Mouse (Mus musculus): ENCODE data around the gene Plekhh3.

Plekhh3 gene

DNA sequence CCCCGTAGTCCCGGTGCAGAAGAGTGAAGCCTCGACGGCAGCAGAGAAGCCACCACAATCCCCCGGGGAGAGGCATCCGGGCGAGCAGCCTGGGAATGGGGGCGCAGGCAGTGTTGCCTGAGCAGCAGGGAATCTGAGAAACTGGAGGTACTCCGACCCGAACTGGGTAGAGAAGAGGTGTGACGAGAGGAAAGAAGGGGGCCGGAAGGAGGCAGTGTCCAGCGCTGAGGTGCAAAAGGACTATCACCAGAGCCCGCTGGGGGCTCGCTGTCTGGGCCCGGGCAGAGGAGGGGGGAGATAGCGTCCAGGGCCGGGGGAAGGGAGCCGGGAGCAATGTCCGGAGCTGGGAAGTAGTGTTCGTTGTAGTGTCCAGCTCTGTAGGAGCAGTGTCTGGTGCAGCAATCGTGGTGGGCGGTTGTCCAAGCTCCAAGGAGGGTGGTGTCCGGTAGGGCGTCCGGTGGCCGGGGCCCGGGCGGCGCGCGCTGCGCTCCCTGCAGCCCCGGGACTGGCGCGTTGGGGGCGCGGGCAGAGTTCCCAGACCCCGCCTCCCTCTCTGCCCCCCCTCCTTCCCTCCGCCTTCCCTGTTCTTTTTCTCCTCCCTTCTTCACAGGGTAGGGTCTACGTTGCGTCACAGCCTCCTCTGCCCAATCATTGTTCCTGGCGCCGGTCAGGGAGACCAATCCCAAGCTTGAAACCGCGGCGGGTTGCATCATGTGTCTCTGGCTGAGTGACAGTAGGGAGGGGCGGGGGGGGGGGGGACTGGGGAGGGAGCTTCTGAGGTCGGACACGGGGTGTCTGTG lies at the start of gene Plekhh3:
Gene Plekhh3, minus strand, starts transcription at position 541 of the 800 bp plus-strand sequence.
- DNase-seq (ENCODE audit: low read depth in 1 of 2, low spot score in 2 of 2): peak; percentile 80 to 83

- no peak for DNase-seq (ENCODE audit: low read depth in 1 of 2, low spot score in 2 of 2)
These were observed 49.7 kb upstream of the Plekhh3 start for GRCm38 (mm10) chr11:101220853-101221252.

DNA sequence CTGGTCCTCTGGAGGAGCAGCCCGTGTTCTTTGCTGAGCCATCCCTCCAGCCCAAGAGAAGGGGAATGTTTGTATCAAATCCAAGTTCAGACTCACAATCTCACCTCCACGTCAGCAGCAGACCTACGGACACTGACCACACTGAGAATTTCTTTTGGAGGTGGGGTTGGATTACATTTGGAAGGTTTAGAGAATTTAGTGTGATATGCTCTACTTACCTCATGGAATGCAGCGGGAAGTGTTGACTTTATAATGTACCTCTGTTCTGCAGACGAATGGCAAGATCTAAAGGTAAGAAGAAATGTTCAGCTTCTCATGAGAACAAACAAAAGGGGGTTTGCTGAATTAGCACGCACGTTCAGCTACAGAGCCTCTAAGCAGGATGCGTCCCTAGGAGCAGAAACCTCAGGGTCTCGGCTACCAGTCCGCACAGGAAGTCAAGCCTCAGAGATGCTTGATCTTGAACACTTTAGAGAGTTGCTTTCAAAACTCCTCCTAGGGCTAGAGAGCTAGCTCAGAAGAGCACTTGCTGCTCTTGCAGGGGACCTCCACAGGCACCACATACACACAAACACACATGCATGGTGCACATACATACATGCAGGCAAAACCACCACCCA lies 47.4 kb upstream of the Plekhh3 start:
- no peak for DNase-seq (ENCODE audit: low read depth in 1 of 2, low spot score in 2 of 2)

GRCm38 (mm10) chr11:101216936-101217335 lies 45.8 kb upstream of the Plekhh3 start:
- no peak for DNase-seq (ENCODE audit: low read depth in 1 of 2, low spot score in 2 of 2)

DNA sequence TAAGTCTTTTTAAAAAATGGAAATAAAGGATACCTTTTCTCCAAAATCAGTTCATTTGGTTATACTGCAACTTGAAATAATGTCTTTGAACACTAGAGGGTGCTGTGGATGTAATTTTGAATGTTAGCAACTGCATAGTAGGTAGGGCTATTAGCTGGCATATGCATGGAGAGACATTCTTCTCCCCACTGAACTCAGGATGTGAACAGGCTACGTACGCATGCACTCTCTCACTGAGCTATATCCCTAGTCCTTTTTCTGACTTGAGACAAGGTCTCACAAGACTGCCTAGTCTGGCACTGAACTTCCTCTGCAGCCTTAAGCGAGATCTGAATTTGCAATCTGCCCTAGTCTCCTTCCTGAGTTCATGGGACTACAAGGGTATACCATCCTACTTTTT lies 40.8 kb upstream of the Plekhh3 start:
- no peak for DNase-seq (ENCODE audit: low read depth in 1 of 2, low spot score in 2 of 2)

- DNase-seq (ENCODE audit: low read depth in 1 of 2, low spot score in 2 of 2): no peak
These were observed 29.8 kb upstream of the Plekhh3 start for GRCm38 (mm10) chr11:101200986-101201385.

DNA sequence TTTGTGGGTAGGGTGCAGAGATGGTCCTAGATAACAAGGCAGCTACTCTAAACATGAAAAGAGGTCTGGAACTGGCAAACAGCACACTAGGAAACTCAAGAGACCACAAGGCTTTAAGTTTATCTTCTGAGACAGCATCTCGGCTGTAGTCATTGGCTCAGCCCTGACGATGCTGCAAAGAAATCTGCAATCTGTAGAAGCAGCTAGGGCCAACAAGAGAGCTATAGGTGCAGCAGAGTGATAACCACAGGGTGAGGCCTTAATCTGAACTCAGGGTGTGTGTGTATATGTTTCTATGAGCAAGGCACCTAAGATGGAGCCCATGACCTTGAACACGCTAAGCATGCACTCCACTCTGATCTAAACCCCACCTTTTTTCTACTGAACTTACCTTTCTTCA lies 28.4 kb upstream of the Plekhh3 start:
- no peak for DNase-seq (ENCODE audit: low read depth in 1 of 2, low spot score in 2 of 2)

GRCm38 (mm10) chr11:101196175-101196574 lies 25.0 kb upstream of the Plekhh3 start:
- DNase-seq (ENCODE audit: low read depth in 1 of 2, low spot score in 2 of 2): no peak

GRCm38 (mm10) chr11:101195571-101195970 lies 24.4 kb upstream of the Plekhh3 start:
- DNase-seq (ENCODE audit: low read depth in 1 of 2, low spot score in 2 of 2): no peak

DNA sequence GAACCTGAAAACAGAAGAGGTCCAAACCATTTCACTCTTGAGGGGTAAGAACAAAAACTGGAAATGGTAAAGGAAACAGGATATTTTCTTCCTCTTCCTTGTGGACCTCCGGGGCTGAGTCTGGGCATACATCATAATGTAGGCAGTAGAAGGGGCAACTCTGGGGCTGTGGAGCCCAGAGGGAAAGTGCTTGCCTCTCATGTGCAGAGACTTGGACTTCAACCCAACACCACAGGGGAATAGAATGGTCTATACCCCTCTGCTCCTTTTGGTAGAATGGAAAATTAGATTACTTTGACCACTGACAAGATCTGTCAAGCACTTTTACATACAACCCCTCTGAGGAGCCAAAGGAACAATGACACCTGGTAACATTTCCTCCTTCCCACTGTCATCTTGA lies 23.9 kb upstream of the Plekhh3 start:
- no peak for DNase-seq (ENCODE audit: low read depth in 1 of 2, low spot score in 2 of 2)

DNA sequence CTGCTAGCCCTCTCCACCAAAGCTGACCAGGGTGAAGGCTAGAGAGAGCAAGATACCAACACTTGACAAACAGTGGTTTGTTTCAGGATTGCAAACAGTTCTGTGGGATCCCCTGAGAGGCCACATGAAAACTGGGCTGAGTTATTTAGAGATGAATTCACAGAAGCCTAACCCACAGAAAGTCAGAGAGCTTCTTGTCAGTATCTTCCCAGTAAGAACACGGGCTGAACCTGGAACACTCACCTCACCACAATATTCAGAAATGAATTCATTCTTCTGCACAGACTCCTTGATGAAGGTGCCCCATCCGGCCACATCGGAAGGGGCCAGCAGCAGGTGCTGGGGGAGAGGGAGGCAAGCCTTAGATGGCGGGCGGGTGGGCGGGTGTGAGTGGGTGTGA lies 23.5 kb upstream of the Plekhh3 start:
- no peak for DNase-seq (ENCODE audit: low read depth in 1 of 2, low spot score in 2 of 2)

- DNase-seq (ENCODE audit: low read depth in 1 of 2, low spot score in 2 of 2): no peak
These were observed 23.0 kb upstream of the Plekhh3 start for GRCm38 (mm10) chr11:101194137-101194536.

DNA sequence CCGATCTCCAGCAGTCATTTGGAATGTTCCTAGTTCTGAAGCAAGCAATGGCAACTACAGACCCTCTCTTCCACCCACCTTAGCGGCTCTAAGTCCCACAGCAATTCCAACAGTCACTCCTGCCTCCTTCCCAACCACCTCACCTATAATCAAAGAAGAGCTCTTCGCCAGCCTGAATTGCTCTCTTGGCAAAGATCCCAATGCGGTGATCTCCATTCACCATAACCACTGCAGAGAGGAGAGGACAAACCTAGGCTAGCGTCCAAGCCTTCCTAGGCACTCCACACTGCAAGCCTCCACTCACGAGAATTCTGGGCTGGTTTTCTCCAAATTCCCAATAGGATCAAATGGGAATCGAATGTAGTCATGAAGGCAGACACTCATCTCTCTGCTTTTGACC lies 21.9 kb upstream of the Plekhh3 start:
- DNase-seq (ENCODE audit: low read depth in 1 of 2, low spot score in 2 of 2): no peak

GRCm38 (mm10) chr11:101192646-101193045 lies 21.5 kb upstream of the Plekhh3 start:
- DNase-seq (ENCODE audit: low read depth in 1 of 2, low spot score in 2 of 2): no peak

DNA sequence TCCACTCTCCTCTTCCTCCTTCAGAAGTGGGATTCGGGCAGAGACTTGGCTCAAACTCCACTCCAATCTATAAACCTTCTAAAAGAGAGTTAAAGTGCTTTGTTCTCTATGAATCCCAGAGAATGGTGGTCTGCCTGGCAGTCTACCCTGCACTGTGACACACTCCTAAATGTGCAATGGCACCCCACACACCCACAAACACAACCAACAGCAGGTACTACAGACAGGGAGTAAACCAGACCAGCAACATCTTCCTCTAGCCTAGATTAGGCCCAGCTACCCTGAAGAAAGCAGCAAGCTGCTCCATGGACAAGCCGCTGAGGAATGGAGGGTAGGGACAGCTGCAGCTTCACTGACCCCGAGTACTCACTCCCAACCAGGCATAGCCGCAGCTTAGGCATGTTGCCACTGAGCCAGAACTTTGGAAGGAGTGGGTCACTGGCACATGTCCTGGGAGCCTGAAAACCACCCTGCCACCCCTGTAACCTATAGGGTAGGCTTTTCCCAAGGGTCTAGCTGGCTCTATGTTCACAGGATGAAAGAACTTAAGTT lies 20.8 kb upstream of the Plekhh3 start:
- DNase-seq (ENCODE audit: low read depth in 1 of 2, low spot score in 2 of 2): no peak

DNA sequence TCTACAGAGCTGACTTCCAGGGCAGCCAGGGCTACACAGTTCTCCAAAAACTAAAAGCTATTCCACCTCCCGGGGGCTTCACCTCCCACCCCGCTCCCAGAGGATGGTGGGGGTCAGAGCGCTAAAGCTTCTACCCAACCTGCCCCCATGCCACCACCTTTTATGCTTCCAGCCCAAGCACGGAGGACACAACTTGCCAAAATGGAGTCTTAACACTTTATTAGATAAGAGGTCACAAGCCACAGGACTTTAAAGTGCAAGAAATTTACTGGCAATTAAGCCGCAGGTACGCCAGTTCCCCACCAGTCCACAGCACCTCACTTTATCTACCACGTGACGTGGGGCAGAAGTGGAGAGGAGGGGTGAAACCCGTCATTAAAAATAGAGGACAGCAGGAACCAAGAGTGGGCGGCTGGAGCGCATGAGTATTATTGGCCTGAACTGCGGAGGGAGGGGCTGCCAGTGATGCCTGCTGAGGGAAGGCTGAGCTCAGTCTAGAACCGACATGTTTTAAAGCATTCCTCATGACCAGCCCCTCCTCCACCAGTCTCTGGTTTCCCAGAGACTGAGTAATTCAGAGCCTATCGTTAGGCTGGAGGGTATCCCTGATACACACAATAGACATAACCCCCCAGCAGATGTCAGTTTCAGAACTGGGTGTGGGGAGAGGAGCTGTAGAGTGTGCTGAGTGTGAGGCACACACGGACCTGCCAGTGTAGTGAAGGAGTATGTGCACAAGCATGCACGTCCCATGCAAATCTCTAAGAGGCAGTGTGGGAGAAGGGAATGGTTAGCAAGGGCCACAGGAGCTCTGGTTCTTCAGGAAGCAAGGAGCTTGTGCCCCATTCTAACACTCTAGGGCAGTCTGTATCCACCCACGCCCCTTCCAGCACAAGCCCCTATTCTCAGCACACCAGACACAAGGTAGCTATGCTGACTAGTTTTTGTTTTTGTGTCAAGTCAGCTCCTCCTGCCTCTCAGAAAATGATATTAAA lies 20.1 kb upstream of the Plekhh3 start:
- DNase-seq (ENCODE audit: low read depth in 1 of 2, low spot score in 2 of 2): no peak

GRCm38 (mm10) chr11:101190181-101190912 lies 19.2 kb upstream of the Plekhh3 start:
- DNase-seq (ENCODE audit: low read depth in 1 of 2, low spot score in 2 of 2): no peak

DNA sequence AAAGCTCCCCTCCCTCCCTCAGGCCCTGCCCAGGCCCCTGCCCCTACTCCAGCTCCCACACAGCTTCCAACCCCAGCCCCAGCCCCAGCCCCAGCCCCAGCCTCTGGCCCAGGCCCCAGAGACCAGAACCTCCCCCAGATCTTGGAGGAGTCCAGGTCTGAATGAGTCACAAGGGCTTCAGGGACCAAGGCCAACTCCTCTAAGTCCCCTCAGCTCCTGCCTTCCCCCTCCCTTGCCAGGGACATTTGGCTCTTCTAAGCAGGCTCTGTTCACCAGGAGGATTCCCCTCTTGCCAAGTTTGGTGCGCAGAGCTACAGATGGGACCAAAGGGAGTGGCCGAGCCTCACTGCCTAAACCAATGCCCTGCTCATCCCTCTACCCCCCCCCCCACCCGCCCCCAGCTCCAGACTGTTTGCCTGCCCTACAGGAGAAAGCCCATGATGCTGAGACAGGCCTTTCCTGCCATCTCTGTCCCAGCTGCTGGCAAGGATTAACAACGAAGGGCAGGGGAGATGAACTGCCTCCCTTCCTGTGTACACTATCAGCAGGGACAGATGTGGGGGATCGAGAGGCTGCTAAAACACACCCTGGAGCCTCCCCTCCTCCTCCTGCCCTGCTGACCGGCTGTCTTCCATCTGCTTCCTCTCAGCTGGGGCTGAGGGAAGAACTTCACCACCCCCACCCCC lies 18.5 kb upstream of the Plekhh3 start:
- DNase-seq (ENCODE audit: low read depth in 1 of 2, low spot score in 2 of 2): no peak

- no peak for DNase-seq (ENCODE audit: low read depth in 1 of 2, low spot score in 2 of 2)
These were observed 17.1 kb upstream of the Plekhh3 start for GRCm38 (mm10) chr11:101188166-101188805.
